In genomic region chr9:63109782-63110087, GRCm38 (mm10) we compare ENCODE assay signal across 8 mouse cellular contexts. TPM values are rescaled to one million over a fixed set of nuclear protein-coding genes. Genes with fewer than 3 reads are reported as not detected.
DNase-seq lines count a peak whose midpoint lies in the region; ATAC-seq lines count a peak whose summit lies in the region.

No protein-coding gene starts in this region.

- H3K27me3 ChIP-seq in heart, embryonic 15.5 days: no peaks in the 10 kb centered on the region
- H3K27me3 ChIP-seq in heart, embryonic 16.5 days (ENCODE audit: control insufficient read depth, insufficient read depth, low read length): no peaks in the 10 kb centered on the region
- H3K27me3 ChIP-seq in liver, embryonic 12.5 days (replicated peaks): peaks cover 18% of the 10 kb centered on the region
- H3K27me3 ChIP-seq in neural tube, embryonic 12.5 days (replicated peaks): no peaks in the 10 kb centered on the region

- no peak for ATAC-seq in heart, embryonic 15.5 days (replicated peaks; ENCODE audit: insufficient number of reproducible peaks, insufficient read depth, low FRiP score, low read depth)
- ATAC-seq in heart, embryonic 16.5 days (replicated peaks; ENCODE audit: extremely low read depth, insufficient read depth, low FRiP score): no peak
- no peak for ATAC-seq in liver, embryonic 12.5 days
- ATAC-seq in neural tube, embryonic 12.5 days (ENCODE audit: low FRiP score, low read depth): no peak

- H3K4me1 ChIP-seq in heart, embryonic 15.5 days (replicated peaks): peaks cover 17% of the 10 kb centered on the region
- H3K4me1 ChIP-seq in heart, embryonic 16.5 days (ENCODE audit: control insufficient read depth, insufficient read depth, low read length): peaks cover 13% of the 10 kb centered on the region
- H3K4me1 ChIP-seq in liver, embryonic 12.5 days: peaks cover 10% of the 10 kb centered on the region
- H3K4me1 ChIP-seq in neural tube, embryonic 12.5 days: peaks cover 15% of the 10 kb centered on the region

- H3K9me3 ChIP-seq in heart, embryonic 15.5 days (replicated peaks): no peaks in the 10 kb centered on the region
- H3K9me3 ChIP-seq in heart, embryonic 16.5 days (replicated peaks; ENCODE audit: control insufficient read depth, low read length): no peaks in the 10 kb centered on the region
- no peaks in the 10 kb centered on the region for H3K9me3 ChIP-seq in liver, embryonic 12.5 days (replicated peaks)
- H3K9me3 ChIP-seq in neural tube, embryonic 12.5 days: no peaks in the 10 kb centered on the region

- H3K4me3 ChIP-seq in heart, embryonic 15.5 days: peak overlapping the region; percentile 66
- peak overlapping the region; percentile 64 for H3K4me3 ChIP-seq in heart, embryonic 16.5 days (ENCODE audit: low read length)
- H3K4me3 ChIP-seq in liver, embryonic 12.5 days: no peak overlapping the region
- no peak overlapping the region for H3K4me3 ChIP-seq in neural tube, embryonic 12.5 days

- 9% methylated on average over 2 of the region's 2 CpGs for WGBS in heart, embryonic 15.5 days
- WGBS in heart, embryonic 16.5 days: 7% methylated on average over 2 of the region's 2 CpGs
- WGBS in liver, embryonic 12.5 days (ENCODE audit: insufficient replicate concordance): 64% methylated on average over 2 of the region's 2 CpGs
- WGBS in neural tube, embryonic 12.5 days: 14% methylated on average over 2 of the region's 2 CpGs

- peak overlapping the region; percentile 99 for H3K27ac ChIP-seq in heart, embryonic 15.5 days
- peak overlapping the region; percentile 98 for H3K27ac ChIP-seq in heart, embryonic 16.5 days (ENCODE audit: low read length)
- H3K27ac ChIP-seq in liver, embryonic 12.5 days: 0 out of 2 replicates have a peak overlapping the region, but pooled peaks have one; percentile 74
- no peak overlapping the region for H3K27ac ChIP-seq in neural tube, embryonic 12.5 days

- DNase-seq in heart, postnatal 36 days: no peak
- no peak for DNase-seq in ovary, postnatal 36 days (ENCODE audit: low spot score)
- no peak for DNase-seq in right cerebral cortex, adult 2 months (ENCODE audit: low spot score in 2 of 2)
- no peak for DNase-seq in layer of hippocampus, adult 18-20 months (ENCODE audit: low spot score in 2 of 2)

- intact Hi-C loops in heart, postnatal 36 days (cut with DNase I): loop anchor here (1.0 to 5.0 kb wide), 3 partner anchors 15 to 262 kb away; no protein-coding TSS in a partner anchor

- peak overlapping the region; percentile 67 for H3K4me2 ChIP-seq in heart, embryonic 15.5 days
- peak overlapping the region; percentile 71 for H3K4me2 ChIP-seq in heart, embryonic 16.5 days (ENCODE audit: low read depth, low read length)
- peak overlapping the region; percentile 58; the same call in 1 of the 2 replicates for H3K4me2 ChIP-seq in liver, embryonic 12.5 days
- H3K4me2 ChIP-seq in neural tube, embryonic 12.5 days (replicated peaks): peak overlapping the region; percentile 82; the same call in 1 of the 2 replicates

- H3K9ac ChIP-seq in heart, embryonic 15.5 days: peak overlapping the region; percentile 7; the same call in 1 of the 2 replicates
- peak overlapping the region; percentile 81 for H3K9ac ChIP-seq in heart, embryonic 16.5 days (ENCODE audit: low read length)
- no peak overlapping the region for H3K9ac ChIP-seq in liver, embryonic 12.5 days
- no peak overlapping the region for H3K9ac ChIP-seq in neural tube, embryonic 12.5 days

- no peaks in the 10 kb centered on the region for H3K36me3 ChIP-seq in heart, embryonic 15.5 days
- H3K36me3 ChIP-seq in heart, embryonic 16.5 days (ENCODE audit: control insufficient read depth, insufficient read depth): no peaks in the 10 kb centered on the region
- no peaks in the 10 kb centered on the region for H3K36me3 ChIP-seq in liver, embryonic 12.5 days
- H3K36me3 ChIP-seq in neural tube, embryonic 12.5 days: no peaks in the 10 kb centered on the region

RNA-seq across cellular contexts. Expression of gene Skor1, which starts 39.0 kb away (rescaled TPM):
- polyA plus RNA-seq in heart, embryonic 15.5 days (2015; fragmentation: Nextera tagmentation; extraction: Ambion mirVana): not detected in 2 replicates
- under 1 TPM; 0.08 TPM for total RNA-seq in heart, postnatal 36 days (2021)
- polyA plus RNA-seq in heart, embryonic 16.5 days (2015; fragmentation: Nextera tagmentation; extraction: Ambion mirVana): not detected in 2 replicates
- polyA plus RNA-seq in liver, embryonic 12.5 days (2016; fragmentation: Nextera tagmentation; extraction: Ambion mirVana): not detected in 2 replicates
- polyA plus RNA-seq in neural tube, embryonic 12.5 days (2016; fragmentation: Nextera tagmentation; extraction: Ambion mirVana): 39.1 and 47.0 TPM in 2 replicates
- total RNA-seq in layer of hippocampus, adult 18-20 months (2021): under 1 TPM; 0.07 to 0.15 TPM

Comparison
In these comparisons a context has a peak if more than half of its experiments do, and no peak if none do; other contexts are left out.
1. H3K4me3 ChIP-seq: peak in heart, embryonic 15.5 days (single experiment) and heart, embryonic 16.5 days (single experiment); none in liver, embryonic 12.5 days (single experiment) and neural tube, embryonic 12.5 days (single experiment).
2. H3K9ac ChIP-seq: peak in heart, embryonic 15.5 days (single experiment) and heart, embryonic 16.5 days (single experiment); none in liver, embryonic 12.5 days (single experiment) and neural tube, embryonic 12.5 days (single experiment).
3. RNA of gene Skor1, which starts 39.0 kb away (polyA plus RNA-seq): 39.1 to 47.0 TPM in neural tube, embryonic 12.5 days; not detected in heart, embryonic 16.5 days, not detected in heart, embryonic 15.5 days and not detected in liver, embryonic 12.5 days; every median in the first group is over 10 times any median in the second.
4. Peak in every context shown above with its lines, with median percentiles within 50 percentile points of each other: H3K4me2 ChIP-seq.